Mouse (Mus musculus) thymus, postnatal 25 days (tissue): ENCODE data around the gene Slc16a9.

Source experiments
- DNase-seq: peaks from one replicate; pipeline ENCODE4 v3.0.0; 2022

The Slc16a9 gene

DNA sequence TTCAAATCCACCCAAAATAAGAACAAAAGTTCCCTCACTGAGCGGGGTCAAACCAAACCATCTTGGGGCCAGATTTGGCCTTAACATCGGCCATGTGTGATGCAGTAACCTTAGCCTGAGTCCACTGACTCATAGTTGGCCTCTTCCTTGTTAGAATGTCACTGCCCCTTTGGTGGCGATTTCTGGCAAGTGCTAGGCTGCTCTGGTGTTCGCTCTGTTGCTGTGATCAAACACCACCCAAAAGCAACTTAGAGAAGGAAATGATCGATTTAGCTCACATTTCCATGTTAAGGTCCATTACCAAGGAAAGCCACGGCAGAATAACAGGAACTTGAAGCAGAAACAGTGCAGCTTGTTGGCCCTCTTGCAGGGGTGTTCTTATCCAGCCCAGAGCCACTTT, 5.9 kb downstream of the Slc16a9 start:
- no peak for DNase-seq

DNA sequence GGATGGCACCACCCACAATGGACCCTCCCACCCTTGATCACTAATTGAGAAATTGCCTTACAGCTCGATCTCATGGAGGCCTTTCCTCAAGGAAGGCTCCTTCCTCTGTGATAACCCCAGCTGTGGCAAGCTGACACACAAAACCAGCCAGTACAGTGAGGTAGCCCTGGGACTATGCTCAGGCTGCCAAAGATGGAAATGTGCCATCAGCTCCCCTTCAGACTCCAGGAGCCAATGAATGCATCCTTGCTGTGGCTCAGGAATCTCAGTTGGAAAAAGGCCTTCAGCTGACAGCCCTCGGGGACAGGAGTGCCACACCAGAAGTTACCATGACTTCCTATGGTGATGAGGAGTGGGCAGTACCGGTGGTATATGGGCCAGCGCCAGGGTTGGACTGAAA, 9.8 kb downstream of the Slc16a9 start:
- no peak for DNase-seq

DNA sequence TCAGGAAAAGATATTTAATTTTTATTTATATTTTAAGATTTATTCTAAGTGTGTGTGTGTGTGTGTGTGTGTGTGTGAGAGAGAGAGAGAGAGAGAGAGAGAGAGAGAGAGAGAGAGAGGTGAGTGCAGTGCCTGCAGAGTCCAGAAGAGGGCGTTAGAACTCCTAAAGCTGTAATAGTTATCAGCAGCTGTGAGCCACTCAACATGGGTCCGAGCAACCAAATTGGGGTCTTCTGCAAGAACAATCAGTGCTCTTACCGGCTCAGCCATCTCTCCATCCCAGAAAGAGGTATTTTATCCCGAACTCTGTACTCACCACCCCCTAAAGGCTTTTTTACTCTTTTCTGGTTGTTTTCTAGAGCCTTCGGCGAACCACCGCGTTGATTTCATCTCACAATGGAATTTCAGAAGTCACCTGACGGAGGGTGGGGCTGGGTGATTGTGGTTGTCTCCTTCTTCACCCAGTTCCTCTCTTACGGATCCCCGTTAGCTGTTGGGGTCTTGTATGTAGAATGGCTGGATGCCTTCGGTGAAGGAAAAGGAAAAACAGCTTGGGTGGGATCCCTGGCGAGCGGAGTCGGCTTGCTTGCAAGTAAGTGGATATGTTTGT, 10.8 kb downstream of the Slc16a9 start:
- no peak for DNase-seq

DNA sequence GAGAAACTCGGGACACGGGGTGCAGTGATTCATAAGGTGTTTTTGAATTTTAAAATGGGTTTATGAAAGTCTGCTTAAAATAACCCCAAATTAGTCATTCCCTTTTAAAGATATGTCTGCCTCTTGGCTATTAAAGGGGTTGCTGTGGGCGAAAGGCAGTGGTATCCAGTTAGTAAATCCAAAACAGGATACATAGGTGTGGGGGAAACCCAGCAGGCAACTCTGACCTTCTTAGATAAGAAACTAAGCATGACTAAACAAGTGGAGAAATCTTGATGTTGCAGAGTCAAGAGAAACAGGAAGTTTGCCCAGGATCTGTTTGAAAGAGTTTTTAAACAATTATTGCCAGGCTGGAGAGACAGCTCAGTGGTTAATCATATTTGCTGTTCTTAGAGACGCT, 12.1 kb downstream of the Slc16a9 start:
- no peak for DNase-seq

DNA sequence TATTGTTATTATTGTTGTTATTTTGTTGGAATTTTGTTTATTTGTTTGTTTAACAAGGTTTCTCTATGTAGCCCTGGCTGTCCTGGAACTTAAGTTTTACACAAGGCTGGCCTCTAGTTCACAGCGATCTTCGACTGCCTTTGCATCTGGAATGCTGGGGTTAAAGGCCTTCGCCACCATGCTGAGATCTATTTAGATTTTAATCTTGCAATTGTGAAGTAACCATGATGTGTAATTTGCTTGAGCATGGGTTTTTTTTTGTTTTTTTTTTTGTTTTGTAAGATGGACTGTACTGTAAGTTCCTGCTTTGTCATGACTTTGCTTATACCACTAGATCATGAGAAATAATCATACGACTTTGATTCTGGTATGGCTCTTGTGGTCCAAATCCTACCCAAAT, 16.0 kb downstream of the Slc16a9 start:
- no peak for DNase-seq

DNA sequence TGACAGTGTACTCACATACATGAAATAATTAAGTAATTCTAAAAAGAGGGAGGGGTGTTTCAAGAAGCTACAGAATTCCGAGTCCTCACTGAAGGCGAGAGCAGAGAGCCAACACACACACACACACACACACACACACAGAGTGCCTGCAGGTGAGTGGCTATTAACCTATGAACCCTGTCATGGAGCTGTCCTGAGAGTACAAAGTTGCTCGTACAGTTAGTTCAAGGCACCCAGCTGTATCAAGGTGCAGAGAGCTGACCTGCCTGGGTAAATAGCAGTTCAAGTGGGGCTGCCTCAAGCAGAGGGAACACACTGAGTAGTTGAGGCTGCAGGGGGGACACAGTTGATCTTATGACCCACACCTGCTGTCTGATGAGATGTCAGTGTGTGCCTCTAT, 17.2 kb downstream of the Slc16a9 start:
- no peak for DNase-seq

DNA sequence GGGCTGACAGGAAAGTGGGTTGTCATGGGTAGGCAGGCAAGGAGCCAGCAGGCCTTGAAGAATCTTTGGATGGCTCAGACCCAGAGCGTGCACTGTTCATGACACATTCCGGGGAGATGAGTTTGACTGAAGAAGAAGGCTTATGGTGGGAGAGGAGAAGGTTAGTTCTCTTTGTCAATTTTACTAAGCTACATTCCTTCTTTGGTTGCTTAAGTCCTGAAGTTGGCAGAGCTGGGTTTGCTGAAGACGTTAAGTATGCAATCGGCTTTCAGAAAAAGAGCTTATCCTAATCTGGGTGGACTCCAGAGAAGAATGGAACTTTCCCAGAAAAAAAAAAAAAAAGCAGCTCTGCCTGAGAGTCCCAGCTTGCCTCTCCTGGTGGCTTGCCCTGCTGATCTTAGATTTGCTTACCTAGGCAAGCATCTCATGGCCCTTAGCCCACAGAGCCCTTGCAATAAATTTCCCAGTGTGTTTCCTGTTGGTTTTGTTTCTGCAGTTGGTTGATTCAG, 18.8 kb downstream of the Slc16a9 start:
- no peak for DNase-seq

DNA sequence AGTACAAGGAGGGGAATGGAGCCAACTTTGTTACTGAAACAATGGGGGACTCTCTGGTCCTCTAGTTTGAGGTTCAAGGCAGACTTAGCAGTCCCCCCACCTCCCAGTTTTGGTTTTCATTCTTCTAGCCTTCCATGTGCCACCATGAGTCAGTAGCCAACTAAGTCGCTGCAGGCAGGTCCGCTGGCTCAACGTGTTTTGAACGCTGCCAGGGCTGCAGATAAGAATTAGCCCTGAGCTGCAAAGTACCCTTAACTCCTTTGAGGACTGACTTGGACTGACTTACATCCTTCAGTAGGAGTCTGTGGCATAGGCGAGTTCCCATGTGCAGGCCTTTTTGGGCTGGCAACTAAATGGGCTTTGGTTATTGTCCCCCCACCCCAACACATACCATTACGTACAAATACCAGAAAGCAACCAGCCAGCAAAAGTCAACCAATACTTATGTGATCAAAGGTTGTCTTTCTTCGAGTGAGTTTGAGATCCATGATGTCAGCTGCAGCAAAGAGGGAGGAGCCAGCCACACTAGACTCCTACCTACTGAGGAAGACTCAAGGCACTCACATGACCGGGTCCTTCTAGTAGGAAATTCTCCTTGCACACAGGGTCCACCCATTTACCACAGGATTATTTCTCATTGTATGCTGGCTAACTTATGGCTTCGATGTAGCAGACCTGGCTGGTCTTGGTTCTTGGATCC, 19.6 kb downstream of the Slc16a9 start:
- DNase-seq = no peak

DNA sequence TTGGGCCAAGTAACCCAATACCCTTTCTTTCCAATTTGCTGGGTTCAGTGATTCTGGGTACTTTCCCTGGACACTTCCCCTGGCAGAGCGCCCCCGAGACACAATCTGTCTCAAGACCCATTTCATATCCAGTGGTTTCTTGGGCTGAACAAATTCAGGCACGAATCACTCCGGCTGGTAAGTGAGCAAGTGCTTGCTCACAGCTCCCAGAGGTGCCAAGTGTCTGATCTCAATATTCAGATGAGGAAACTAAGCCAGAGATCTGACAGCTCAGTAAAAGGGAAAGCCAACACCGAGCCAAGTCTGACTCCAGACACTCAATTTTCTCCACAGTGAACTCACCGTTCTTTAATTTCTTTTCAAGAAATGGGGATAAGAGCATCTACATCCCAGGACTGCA, 21.6 kb downstream of the Slc16a9 start:
- DNase-seq = no peak

DNA sequence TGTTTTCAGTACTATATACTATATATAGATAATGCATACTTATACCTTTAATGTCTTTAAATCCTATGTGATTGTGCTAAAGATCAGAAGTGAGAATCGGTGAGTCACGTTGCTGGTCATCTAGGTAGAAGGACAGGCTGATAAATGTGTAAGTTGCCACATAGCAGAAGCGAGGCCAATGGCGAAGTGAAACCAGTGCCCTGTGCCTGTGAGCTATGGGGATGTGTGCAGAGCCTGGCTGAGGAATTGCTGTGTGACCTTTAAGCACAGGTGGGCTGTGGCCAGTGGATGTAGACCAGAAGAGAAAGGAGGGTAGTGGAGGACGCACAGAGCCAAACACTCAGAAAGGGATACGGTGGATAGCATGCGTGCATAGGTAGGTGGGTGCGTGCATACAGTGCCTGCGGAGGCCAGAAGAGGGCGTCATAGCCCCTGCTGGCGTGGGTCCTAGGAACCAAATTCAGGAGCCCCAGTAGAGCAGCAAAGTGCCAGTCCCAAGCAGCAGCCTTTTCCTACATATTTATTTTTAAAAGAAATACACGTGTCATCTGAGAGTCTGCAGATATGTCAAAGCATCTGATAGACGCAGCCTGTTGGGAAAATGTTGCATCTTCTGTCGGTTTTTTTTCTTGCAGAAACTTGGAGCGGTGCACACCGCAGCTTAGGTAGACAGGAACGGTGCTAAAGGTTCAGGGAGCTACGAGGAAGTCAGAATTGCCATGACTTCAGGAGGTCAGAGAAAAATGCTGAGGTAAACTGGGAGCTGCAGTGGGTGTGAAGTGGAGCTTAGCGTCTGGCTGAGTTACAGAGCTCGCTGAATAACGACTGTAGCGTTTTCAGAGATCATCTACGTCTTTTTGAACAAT, 23.9 kb downstream of the Slc16a9 start:
- no peak for DNase-seq

DNA sequence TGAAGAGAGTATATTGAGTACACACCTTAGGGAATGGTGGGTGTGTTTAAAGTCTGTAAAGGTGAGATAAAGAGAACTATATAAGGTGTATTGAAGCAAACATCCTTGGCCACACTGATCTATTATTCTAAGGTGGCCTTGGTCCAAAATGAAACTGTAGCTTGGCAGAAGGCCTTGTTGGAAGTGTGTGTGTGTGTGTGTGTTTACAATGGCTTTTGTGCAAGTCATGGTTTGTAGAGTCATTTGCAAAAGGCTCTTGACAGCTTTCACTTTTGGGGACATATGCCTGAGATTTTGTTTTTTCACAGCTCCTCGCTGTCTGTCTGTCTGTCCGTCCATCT, 24.5 kb downstream of the Slc16a9 start:
- no peak for DNase-seq

DNA sequence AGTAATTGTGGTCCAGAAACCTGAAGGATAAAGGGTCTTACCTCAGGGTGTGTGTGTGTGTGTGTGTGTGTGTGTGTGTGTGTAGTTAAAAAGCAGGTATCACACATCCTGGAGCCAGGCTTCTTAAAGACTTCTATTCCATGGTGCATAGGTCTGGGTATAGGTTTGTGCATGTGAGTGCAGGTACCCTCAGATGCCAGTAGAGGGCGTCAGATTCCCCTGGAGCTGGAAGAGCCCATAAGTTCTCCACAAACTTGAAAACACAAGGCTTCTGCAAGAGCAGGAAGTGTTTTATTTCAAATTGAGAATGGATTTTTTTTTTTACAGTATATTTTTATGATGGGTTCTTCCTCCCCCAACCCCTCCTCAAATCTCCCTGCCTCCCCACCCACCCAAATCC, 31.8 kb downstream of the Slc16a9 start:
- no peak for DNase-seq

DNA sequence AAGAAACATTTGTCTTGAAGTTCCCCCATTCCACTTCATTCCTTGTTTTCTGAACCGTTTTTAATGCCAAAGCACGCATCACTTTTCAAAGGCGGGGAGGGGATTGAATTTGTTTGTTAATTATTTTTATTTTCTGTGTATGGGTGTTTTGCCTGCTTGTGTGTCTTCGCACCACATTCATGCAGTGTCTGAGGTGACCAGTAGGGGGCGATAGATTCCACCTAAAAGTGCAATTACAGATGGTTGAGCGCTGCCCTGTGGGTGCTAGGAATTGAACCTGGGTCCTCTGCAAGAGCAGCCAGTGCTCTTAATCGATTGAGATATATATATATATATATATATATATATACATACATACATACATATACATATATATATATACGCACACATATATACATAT, 34.4 kb downstream of the Slc16a9 start:
- peak; percentile 4 for DNase-seq

DNA sequence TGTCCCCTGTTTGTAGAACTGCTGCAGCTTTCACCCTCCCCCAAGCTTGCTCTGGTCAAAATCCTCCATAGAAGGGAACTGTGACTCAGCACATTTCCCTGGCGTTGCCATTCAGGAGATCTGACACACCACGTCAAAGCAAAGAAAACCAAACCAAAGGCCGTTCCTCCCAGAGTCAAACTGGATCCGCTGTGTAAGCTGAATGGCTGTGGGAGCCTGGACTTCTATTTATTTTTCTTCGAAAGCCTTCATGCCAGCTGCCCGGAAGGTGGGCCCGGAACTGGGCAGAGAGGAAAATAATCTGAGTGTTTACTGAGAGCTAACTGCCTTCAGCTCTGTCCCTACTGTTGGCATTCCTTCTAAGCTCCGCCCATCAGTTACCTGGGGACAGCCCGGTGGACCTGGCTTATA, 42.9 kb downstream of the Slc16a9 start:
- DNase-seq = no peak

DNA sequence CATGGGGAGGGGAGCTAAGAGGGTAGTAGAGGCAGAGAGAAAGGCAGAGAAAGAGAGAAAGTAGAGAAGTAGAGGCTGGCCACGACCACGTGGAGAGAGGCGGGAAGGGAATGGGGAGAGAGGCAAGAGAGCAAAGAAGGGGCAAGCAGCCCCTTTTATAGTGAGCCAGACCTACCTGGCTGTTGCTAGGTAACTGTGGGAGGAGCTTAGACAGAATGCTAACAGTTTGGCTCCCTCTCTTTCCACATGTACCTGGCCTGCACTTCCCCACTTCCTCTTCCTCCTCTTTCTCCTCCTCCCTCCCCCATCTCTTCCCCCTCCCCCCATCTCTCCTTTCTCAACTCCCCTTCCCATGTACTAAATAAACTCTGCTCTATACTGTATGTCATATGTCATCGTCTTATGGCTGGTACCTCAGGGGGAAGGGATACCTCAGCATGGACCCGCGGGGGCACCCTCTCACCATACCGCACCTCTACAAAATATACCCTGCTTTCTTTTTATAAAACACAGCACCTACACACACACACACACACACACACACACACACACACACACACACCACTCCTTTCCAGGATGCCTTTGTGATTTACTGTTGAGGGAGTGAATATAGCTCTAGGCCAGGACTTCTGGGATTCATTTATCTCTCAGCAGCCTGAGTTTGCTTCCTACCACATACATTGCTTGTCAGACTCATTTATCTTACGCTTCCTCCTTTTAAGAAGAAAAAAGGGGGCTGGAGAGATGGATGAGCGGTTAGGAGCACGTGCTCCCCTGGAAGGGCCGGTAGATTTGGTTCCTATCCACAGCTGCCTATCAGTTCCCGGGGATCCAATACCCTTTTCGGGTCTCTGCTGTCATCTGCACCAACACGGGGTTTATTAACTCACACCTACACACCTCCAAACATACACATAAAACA, 43.8 kb downstream of the Slc16a9 start:
- DNase-seq = no peak

DNA sequence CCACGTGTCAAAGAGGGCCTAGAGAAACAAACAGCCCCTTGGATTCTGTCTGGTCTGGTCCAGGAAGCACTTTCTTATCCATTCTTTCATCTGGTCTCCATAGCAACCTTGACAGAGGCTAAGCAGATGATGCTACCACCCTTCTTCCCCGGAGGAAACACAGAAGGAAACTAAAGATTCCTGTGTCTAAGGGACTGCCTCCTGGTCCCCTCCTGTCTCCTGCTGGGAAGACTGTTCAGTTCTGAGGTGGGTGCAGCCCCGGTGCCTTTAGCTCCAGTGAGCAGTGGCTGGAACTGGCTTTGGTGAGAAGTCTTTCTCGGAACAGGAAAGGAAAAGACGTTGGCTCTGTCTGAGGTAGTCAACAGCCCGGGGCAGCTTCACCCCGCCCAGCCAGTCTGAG, 47.1 kb downstream of the Slc16a9 start:
- no peak for DNase-seq

DNA sequence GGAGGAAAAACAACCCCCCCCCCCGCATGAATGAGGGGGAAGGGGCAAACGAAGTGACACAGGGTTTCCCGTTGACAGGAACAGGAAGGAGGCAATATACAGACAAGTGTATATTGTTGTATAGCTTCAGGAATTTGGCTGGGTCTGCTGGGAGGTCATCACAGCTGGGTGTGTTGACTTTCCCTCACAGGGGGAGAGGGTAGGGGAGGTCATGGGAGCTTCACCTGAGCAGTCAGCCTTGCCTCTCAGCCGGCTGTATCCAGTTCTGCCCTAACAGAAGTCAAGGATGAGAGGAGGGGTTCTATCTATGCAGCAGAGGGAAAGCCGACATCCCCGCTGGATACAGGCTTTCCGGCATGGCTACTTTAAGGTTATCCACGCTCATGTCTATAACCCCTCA, 49.2 kb downstream of the Slc16a9 start:
- no peak for DNase-seq

DNA sequence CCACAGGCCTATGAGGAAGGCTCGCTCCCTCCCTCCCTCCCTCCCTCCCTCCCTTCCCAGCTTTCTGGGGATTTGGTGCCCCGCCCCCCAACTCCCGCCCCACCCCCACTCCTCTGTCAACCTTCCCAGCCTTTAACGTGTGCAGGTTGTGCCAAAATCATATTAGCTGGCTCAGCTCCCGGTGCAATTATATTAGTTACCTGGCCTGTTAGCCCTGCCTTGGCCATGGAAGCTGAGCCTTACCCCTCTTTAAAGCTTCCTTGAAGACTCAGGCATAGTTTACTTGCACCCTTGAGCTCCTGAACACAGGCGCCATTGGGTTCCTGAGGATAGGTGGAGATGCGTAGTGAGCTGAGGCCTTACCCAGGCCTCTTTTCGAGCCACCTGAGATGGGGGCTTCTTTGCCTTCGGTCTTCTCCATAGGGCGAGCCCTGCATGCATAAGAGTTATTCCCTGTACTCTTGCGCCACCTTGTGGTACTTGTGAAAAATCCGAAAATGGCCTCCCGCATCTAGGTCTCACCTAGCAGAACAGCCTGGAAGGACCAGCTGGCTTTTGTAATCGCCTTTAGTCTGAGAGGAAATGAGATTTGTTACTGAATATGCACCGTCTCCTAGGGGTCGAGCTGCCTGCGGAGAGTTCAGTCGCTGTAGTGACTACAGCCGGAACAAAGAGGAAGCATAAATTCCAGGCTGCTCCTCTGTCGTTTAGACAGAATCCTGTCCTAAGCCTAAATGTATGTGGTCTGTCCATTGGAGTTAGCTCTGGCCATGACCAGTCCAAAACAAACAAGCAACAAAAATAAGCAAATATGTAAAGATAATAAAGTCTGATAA, 51.8 kb downstream of the Slc16a9 start:
- peak; percentile 64 for DNase-seq

DNA sequence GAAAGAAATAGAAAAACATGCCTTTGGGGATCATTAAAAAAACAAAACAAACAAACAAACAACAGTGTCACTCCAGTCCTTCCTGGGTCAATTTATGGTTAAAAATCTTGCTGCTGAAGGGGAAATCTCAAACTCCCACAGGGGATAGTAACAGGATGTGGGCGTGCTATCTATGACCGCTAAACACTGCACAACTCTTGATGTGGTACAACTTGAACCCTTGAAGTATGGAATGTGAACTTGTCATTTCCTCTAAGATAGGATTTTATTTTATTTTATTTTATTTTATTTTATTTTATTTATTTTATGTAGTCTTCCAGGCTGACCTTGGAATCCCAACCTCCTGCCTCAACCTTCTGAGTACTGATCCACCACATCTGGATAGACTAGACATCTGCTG, 54.2 kb downstream of the Slc16a9 start:
- DNase-seq = no peak

DNA sequence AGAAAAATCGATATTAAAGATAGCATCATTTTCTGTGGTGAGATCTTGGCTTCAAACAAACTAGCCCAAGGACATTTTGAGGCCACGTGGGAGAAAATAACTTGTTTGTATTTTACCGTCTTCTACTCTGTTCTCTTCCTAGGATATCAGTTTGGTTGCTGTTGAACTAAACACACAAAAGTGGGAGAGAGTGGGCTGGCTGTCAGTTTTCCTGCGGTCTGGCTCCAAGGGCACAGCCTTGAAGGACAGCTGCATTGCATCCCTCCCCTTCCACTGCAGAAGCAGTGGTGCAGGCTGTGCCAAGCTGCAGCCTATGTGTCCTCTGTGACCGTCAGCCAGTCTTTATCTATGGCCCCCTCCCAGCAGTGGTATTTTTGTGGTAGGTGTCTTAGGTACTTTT, 54.8 kb downstream of the Slc16a9 start:
- no peak for DNase-seq

DNA sequence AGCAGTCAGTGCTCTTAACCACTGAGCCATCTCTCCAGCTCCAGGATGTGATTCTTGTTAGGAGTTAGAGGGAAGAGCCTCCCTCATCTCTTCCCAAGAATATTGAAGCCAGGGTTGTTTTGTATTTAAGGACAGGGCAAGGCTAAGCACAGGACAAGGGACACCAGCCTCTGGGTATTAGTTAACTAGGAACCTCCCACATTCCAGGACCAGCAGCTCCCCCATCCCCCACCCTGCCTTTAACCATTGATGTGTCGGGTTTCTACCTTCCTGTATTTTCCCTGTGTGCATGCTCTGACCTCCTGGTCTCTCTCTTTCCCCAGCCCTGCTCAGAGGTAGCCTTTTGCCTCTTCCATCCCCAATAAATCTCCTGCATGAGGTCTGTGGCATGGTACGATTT, 56.3 kb downstream of the Slc16a9 start:
- no peak for DNase-seq

DNA sequence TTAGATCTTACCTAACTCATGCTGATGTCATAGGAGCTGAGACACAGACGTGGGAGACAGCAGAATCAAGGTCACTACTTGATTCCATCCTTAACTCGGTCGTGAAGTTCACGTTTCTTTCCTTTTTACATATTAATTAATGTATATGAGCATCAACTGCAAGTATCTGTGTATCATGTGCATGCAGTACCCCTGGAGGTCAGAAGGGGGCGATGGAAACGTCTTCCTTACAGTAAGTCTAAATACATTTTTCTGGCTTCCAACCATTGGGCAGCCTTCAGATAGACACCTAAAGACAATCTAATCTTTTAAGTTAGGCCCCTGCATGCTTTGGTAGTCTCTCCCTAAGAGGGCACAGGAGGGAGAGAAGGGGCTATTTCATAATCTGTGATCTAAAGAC, 58.3 kb downstream of the Slc16a9 start:
- DNase-seq = no peak
